ENCODE assay signal across 24 mouse cellular contexts in genomic region chr10:5626268-5626667, GRCm38 (mm10). TPM values are rescaled to one million over a fixed set of nuclear protein-coding genes. Genes with fewer than 3 reads are reported as not detected.
A peak's percentile ranks its signal among the peaks of the same experiment; 100 is the strongest.
DNase-seq lines count a peak whose midpoint lies in the region; ATAC-seq lines count a peak whose summit lies in the region.
"Had no signal": no experiment of that assay in that cellular context is flagged by ENCODE, and none has a peak within 500 bp of the region (broad histone marks: within the 10 kb centered on the region; RNA-seq: fewer than 3 reads in every experiment).

No protein-coding gene starts in this region.

- no peak overlapping the region for H3K27ac ChIP-seq in heart, embryonic 10.5 days
- H3K27ac ChIP-seq in heart, embryonic 14.5 days (replicated peaks in 1 of 2; ENCODE audit: control insufficient read depth in 1 of 2, insufficient read depth in 1 of 2, low read depth in 2 of 2, low read length in 2 of 2), result no peak overlapping the region
- H3K27ac ChIP-seq: embryonic facial prominence, embryonic 10.5 days; hindbrain, embryonic 15.5 days had no signal

- no peaks in the 10 kb centered on the region for H3K9me3 ChIP-seq in heart, embryonic 10.5 days
- peaks cover 5% of the 10 kb centered on the region; the same call in 1 of the 2 replicates for H3K9me3 ChIP-seq in heart, embryonic 14.5 days (ENCODE audit: control insufficient read depth, low read length)
- H3K9me3 ChIP-seq: embryonic facial prominence, embryonic 10.5 days; hindbrain, embryonic 15.5 days had no signal

- H3K27me3 ChIP-seq in heart, embryonic 10.5 days (ENCODE audit: insufficient read depth, poor library complexity, severe bottlenecking), result no peaks in the 10 kb centered on the region
- H3K27me3 ChIP-seq in heart, embryonic 14.5 days (ENCODE audit: control insufficient read depth, insufficient read depth, low read length), result no peaks in the 10 kb centered on the region
- H3K27me3 ChIP-seq: hindbrain, embryonic 15.5 days had no signal

- DNase-seq in heart, embryonic 10.5 days (ENCODE audit: low spot score), result peak; percentile 78
- no peak for DNase-seq in heart, postnatal 36 days
- no peak for DNase-seq in heart, postnatal 14 days
- DNase-seq in kidney, postnatal 14 days, result peak; percentile 1
- DNase-seq in kidney, postnatal 10 days, result no peak
- DNase-seq in NIH3T3 (ENCODE audit: low read depth), result peak; percentile 46
- DNase-seq in layer of hippocampus, adult 8-10 months (ENCODE audit: low spot score in 2 of 2), result no peak
- DNase-seq: adrenal gland, postnatal 14 days; cerebellum, adult 2 months; cerebellum, postnatal 10 days; gastrocnemius, postnatal 36 days; heart, adult 11 months; kidney, adult 2 months had no signal

- 23% methylated on average over 5 of the region's 5 CpGs for WGBS in heart, embryonic 10.5 days
- WGBS in heart, embryonic 14.5 days, result 8% methylated on average over 5 of the region's 5 CpGs

- peaks cover 3% of the 10 kb centered on the region for H3K4me1 ChIP-seq in heart, embryonic 10.5 days
- peaks cover 3 to 5% of the 10 kb centered on the region in 2 experiments; a peak in 1 of 4 replicates for H3K4me1 ChIP-seq in heart, embryonic 14.5 days (ENCODE audit: control insufficient read depth in 2 of 2, insufficient read depth in 2 of 2, low read length in 2 of 2)
- H3K4me1 ChIP-seq: embryonic facial prominence, embryonic 10.5 days; hindbrain, embryonic 15.5 days had no signal

- H3K9ac ChIP-seq in heart, embryonic 14.5 days (ENCODE audit: low read length), result no peak overlapping the region
- H3K9ac ChIP-seq: hindbrain, embryonic 15.5 days had no signal

- no peaks in the 10 kb centered on the region for H3K36me3 ChIP-seq in heart, embryonic 10.5 days
- no peaks in the 10 kb centered on the region for H3K36me3 ChIP-seq in heart, embryonic 14.5 days (ENCODE audit: control insufficient read depth, insufficient read depth, low read length)
- H3K36me3 ChIP-seq: embryonic facial prominence, embryonic 10.5 days; hindbrain, embryonic 15.5 days had no signal

- intact Hi-C loops in heart, postnatal 36 days (cut with DNase I), result no loop called here
- intact Hi-C loops in heart, postnatal 14 days (cut with DNase I), result no loop called here

- H3K4me3 ChIP-seq in heart, embryonic 10.5 days, result no peak overlapping the region
- H3K4me3 ChIP-seq in heart, embryonic 14.5 days (ENCODE audit: control insufficient read depth in 1 of 2, insufficient read depth in 1 of 2, low read depth in 1 of 2, low read length in 2 of 2), result no peak overlapping the region
- H3K4me3 ChIP-seq: embryonic facial prominence, embryonic 10.5 days; hindbrain, embryonic 15.5 days had no signal

- H3K4me2 ChIP-seq in heart, embryonic 14.5 days (ENCODE audit: low read length), result peak overlapping the region; percentile 28; the same call in 1 of the 2 replicates
- H3K4me2 ChIP-seq: hindbrain, embryonic 15.5 days had no signal

- ATAC-seq in heart, embryonic 14.5 days (ENCODE audit: insufficient number of reproducible peaks, insufficient read depth, low FRiP score, low read depth), result peak; percentile 39; the same call in 1 of the 2 replicates
- ATAC-seq: activated CD4-positive, CD25-positive, alpha-beta regulatory T cell, adult 4 months; forebrain, embryonic 14.5 days; intestine, embryonic 16.5 days; Patski had no signal

RNA-seq across cellular contexts. Expression of gene Vip, which starts 12.8 kb away (rescaled TPM):
- polyA plus RNA-seq in heart, embryonic 10.5 days (2016; fragmentation: Nextera tagmentation; extraction: Ambion mirVana), result not detected in 2 replicates
- not detected for total RNA-seq in heart, postnatal 36 days (2021)
- not detected in 2 replicates for polyA plus RNA-seq in heart, embryonic 14.5 days (2014; fragmentation: Nextera tagmentation; extraction: Ambion mirVana)
- total RNA-seq in heart, postnatal 14 days (2021), result not detected
- total RNA-seq in layer of hippocampus, adult 8-10 months (2022), result 10 to 100 TPM; 14.6 to 17.7 (median 16.1) TPM
- total RNA-seq: adrenal gland, adult 18-20 months; gastrocnemius, adult 8-10 months; gastrocnemius, postnatal 36 days; MEL had no signal
- polyA plus RNA-seq: activated CD4-positive, CD25-positive, alpha-beta regulatory T cell, adult 4 months; C2C12; embryonic facial prominence, embryonic 10.5 days; forebrain, embryonic 14.5 days; kidney, adult 2 months; Patski had no signal

RNA-seq across cellular contexts. Expression of gene Myct1, which starts 32.7 kb away (rescaled TPM):
- polyA plus RNA-seq in heart, embryonic 10.5 days (2016; fragmentation: Nextera tagmentation; extraction: Ambion mirVana), result 2.0 and 3.5 TPM in 2 replicates
- 10 to 100 TPM; 12.3 to 18.9 TPM for total RNA-seq in heart, postnatal 36 days (2021)
- 7.1 and 7.7 TPM in 2 replicates for polyA plus RNA-seq in heart, embryonic 14.5 days (2014; fragmentation: Nextera tagmentation; extraction: Ambion mirVana)
- 10 to 100 TPM; 17.8 to 19.7 TPM for total RNA-seq in heart, postnatal 14 days (2021)
- total RNA-seq in layer of hippocampus, adult 8-10 months (2022), result under 1 TPM; 0.18 to 0.39 (median 0.28) TPM
- total RNA-seq: MEL had no signal
- polyA plus RNA-seq: activated CD4-positive, CD25-positive, alpha-beta regulatory T cell, adult 4 months; C2C12; Patski had no signal

Comparison
In these comparisons a context has a peak if more than half of its experiments do, and no peak if none do; other contexts are left out.
1. DNase-seq: peak in heart, embryonic 10.5 days (single experiment), kidney, postnatal 14 days (single experiment) and NIH3T3 (single experiment); none in heart, postnatal 36 days (0 of 2), heart, postnatal 14 days (0 of 2), kidney, postnatal 10 days (single experiment) and layer of hippocampus, adult 8-10 months (0 of 2).
2. RNA of gene Vip, which starts 12.8 kb away (total RNA-seq): 14.6 to 17.7 TPM in layer of hippocampus, adult 8-10 months; not detected in heart, postnatal 14 days and not detected in heart, postnatal 36 days; every median in the first group is over 10 times any median in the second.
3. RNA of gene Myct1, which starts 32.7 kb away (total RNA-seq): 17.8 to 19.7 TPM in heart, postnatal 14 days and 12.3 to 18.9 TPM in heart, postnatal 36 days; 0.18 to 0.39 TPM in layer of hippocampus, adult 8-10 months; every median in the first group is over 4 times any median in the second.